8 mouse cellular contexts compared by ENCODE assay signal in genomic region chr13:95638894-95639293, GRCm38 (mm10). TPM values are rescaled to one million over a fixed set of nuclear protein-coding genes. Genes with fewer than 3 reads are reported as not detected.
DNase-seq lines count a peak whose midpoint lies in the region; ATAC-seq and TF ChIP-seq lines count a peak whose summit lies in the region.
"Had no signal": no experiment of that assay in that cellular context is flagged by ENCODE, and none has a peak within 500 bp of the region (broad histone marks: within the 10 kb centered on the region; RNA-seq: fewer than 3 reads in every experiment).

No protein-coding gene starts in this region.

- H3K9me3 ChIP-seq in embryonic facial prominence, embryonic 14.5 days (ENCODE audit: control insufficient read depth, low read length): no peaks in the 10 kb centered on the region
- H3K9me3 ChIP-seq in hindbrain, postnatal 0 days (ENCODE audit: low read length): no peaks in the 10 kb centered on the region
- H3K9me3 ChIP-seq in liver, embryonic 14.5 days (ENCODE audit: control insufficient read depth, low read length): no peaks in the 10 kb centered on the region
- H3K9me3 ChIP-seq: limb, embryonic 13.5 days had no signal

- no peak for ATAC-seq in embryonic facial prominence, embryonic 14.5 days (ENCODE audit: low read depth)
- no peak for ATAC-seq in hindbrain, postnatal 0 days
- ATAC-seq in liver, embryonic 14.5 days (ENCODE audit: insufficient read depth): peak; percentile 49
- no peak for ATAC-seq in erythroblast, adult 5-6 weeks (replicated peaks; ENCODE audit: low FRiP score, poor library complexity, severe bottlenecking)

- peaks cover 6% of the 10 kb centered on the region; the same call in 1 of the 2 replicates for H3K4me1 ChIP-seq in brown adipose tissue, adult 24 weeks (ENCODE audit: control insufficient read depth, insufficient read depth, insufficient read length, low read length)
- peaks cover 42% of the 10 kb centered on the region for H3K4me1 ChIP-seq in embryonic facial prominence, embryonic 14.5 days (ENCODE audit: control insufficient read depth, insufficient read depth, low read length)
- H3K4me1 ChIP-seq in hindbrain, postnatal 0 days (ENCODE audit: insufficient read depth, low read length): peaks cover 15% of the 10 kb centered on the region; the same call in 1 of the 2 replicates
- peaks cover 3 to 23% of the 10 kb centered on the region in 2 experiments; a peak in 2 of 4 replicates for H3K4me1 ChIP-seq in liver, embryonic 14.5 days (replicated peaks; ENCODE audit: control insufficient read depth in 2 of 2, insufficient read depth in 2 of 2, low read length in 1 of 2)

- 17% methylated on average over 5 of the region's 5 CpGs for WGBS in embryonic facial prominence, embryonic 14.5 days
- 39% methylated on average over 5 of the region's 5 CpGs for WGBS in hindbrain, postnatal 0 days
- 36% methylated on average over 5 of the region's 5 CpGs for WGBS in liver, embryonic 14.5 days (ENCODE audit: insufficient replicate concordance)

- DNase-seq in embryonic facial prominence, embryonic 14.5 days (ENCODE audit: low spot score): no peak
- no peak for DNase-seq in hindbrain, postnatal 0 days (ENCODE audit: low spot score)
- DNase-seq in liver, embryonic 14.5 days (ENCODE audit: low read depth in 3 of 3, low spot score in 3 of 3): no peak
- DNase-seq in adipocyte (ENCODE audit: low spot score): no peak
- no peak for DNase-seq in left cerebral cortex, adult 11 months (ENCODE audit: low spot score)

- H3K4me2 ChIP-seq in embryonic facial prominence, embryonic 14.5 days (ENCODE audit: low read depth, low read length): no peak overlapping the region
- no peak overlapping the region for H3K4me2 ChIP-seq in hindbrain, postnatal 0 days (ENCODE audit: low read depth, low read length)
- H3K4me2 ChIP-seq in liver, embryonic 14.5 days (ENCODE audit: low read depth): no peak overlapping the region
- H3K4me2 ChIP-seq: limb, embryonic 13.5 days had no signal

- no peak overlapping the region for H3K4me3 ChIP-seq in brown adipose tissue, adult 24 weeks (ENCODE audit: insufficient read depth, low read depth, low read length)
- no peak overlapping the region for H3K4me3 ChIP-seq in embryonic facial prominence, embryonic 14.5 days (ENCODE audit: low read depth, low read length)
- no peak overlapping the region for H3K4me3 ChIP-seq in hindbrain, postnatal 0 days (ENCODE audit: low read length)
- no peak overlapping the region for H3K4me3 ChIP-seq in liver, embryonic 14.5 days (ENCODE audit: insufficient read depth in 1 of 2, low read depth in 2 of 2, low read length in 2 of 2)
- H3K4me3 ChIP-seq: limb, embryonic 13.5 days had no signal

- 0 out of 2 replicates have a peak, but pooled peaks cover 9% of the 10 kb centered on the region for H3K36me3 ChIP-seq in embryonic facial prominence, embryonic 14.5 days (ENCODE audit: control insufficient read depth, insufficient read depth, low read length)
- no peaks in the 10 kb centered on the region for H3K36me3 ChIP-seq in hindbrain, postnatal 0 days (ENCODE audit: insufficient read depth, low read length)
- H3K36me3 ChIP-seq in liver, embryonic 14.5 days (replicated peaks; ENCODE audit: control insufficient read depth, insufficient read depth, low read depth): no peaks in the 10 kb centered on the region; the same call in none of the 2 replicates

- H3K27ac ChIP-seq in brown adipose tissue, adult 24 weeks (replicated peaks; ENCODE audit: low read depth, low read length): peak overlapping the region; percentile 52
- peak overlapping the region; percentile 72; the same call in 1 of the 2 replicates for H3K27ac ChIP-seq in embryonic facial prominence, embryonic 14.5 days (replicated peaks; ENCODE audit: low read depth, low read length)
- H3K27ac ChIP-seq in hindbrain, postnatal 0 days: peak overlapping the region; percentile 56; the same call in 1 of the 2 replicates
- H3K27ac ChIP-seq in liver, embryonic 14.5 days: no peak overlapping the region
- H3K27ac ChIP-seq: limb, embryonic 13.5 days had no signal

- no peak for TF ChIP-seq CTCF in hindbrain, postnatal 0 days (IDR thresholded peaks at IDR 0.05; ENCODE audit: low read depth)
- no peak for TF ChIP-seq CTCF in liver, embryonic 14.5 days (IDR thresholded peaks at IDR 0.05; ENCODE audit: low read depth)

- TF ChIP-seq EP300 in liver, embryonic 14.5 days (IDR thresholded peaks at IDR 0.05; ENCODE audit: low read depth): no peak

- H3K27me3 ChIP-seq in embryonic facial prominence, embryonic 14.5 days (replicated peaks; ENCODE audit: control insufficient read depth, insufficient read depth, low read length): no peaks in the 10 kb centered on the region
- H3K27me3 ChIP-seq in hindbrain, postnatal 0 days (ENCODE audit: insufficient read depth, low read length): no peaks in the 10 kb centered on the region
- H3K27me3 ChIP-seq in liver, embryonic 14.5 days (ENCODE audit: control insufficient read depth, insufficient read depth, low read length): no peaks in the 10 kb centered on the region
- H3K27me3 ChIP-seq: limb, embryonic 13.5 days had no signal

- H3K9ac ChIP-seq in embryonic facial prominence, embryonic 14.5 days (ENCODE audit: low read depth, low read length): peak overlapping the region; percentile 32; the same call in 1 of the 2 replicates
- no peak overlapping the region for H3K9ac ChIP-seq in hindbrain, postnatal 0 days (replicated peaks; ENCODE audit: low read length)
- H3K9ac ChIP-seq in liver, embryonic 14.5 days (replicated peaks): no peak overlapping the region
- H3K9ac ChIP-seq: limb, embryonic 13.5 days had no signal

RNA-seq across cellular contexts. Expression of gene F2r, which starts 20.6 kb away (rescaled TPM):
- 5.7 and 10.9 TPM in 2 replicates for polyA plus RNA-seq in brown adipose tissue, adult 24 weeks (2012; ENCODE audit: insufficient read depth, insufficient read length, missing spikeins)
- 63.4 and 75.4 TPM in 2 replicates for polyA plus RNA-seq in embryonic facial prominence, embryonic 14.5 days (2014; fragmentation: Nextera tagmentation; extraction: Ambion mirVana)
- 49.7 and 53.0 TPM in 2 replicates for total RNA-seq in hindbrain, postnatal 0 days (2014; rRNA removed)
- 34.6 and 36.9 TPM in 2 replicates for polyA plus RNA-seq in hindbrain, postnatal 0 days (2015; fragmentation: Nextera tagmentation; extraction: Ambion mirVana)
- polyA plus RNA-seq in liver, embryonic 14.5 days (2012; rRNA removed): 9.8 and 11.5 TPM in 2 replicates
- polyA plus RNA-seq in liver, embryonic 14.5 days (2014; fragmentation: Nextera tagmentation; extraction: Ambion mirVana): 25.7 and 30.4 TPM in 2 replicates
- total RNA-seq in erythroblast, adult 5-6 weeks (2015; ENCODE audit: low replicate concordance): 4.8 and 5.0 TPM in 2 replicates
- 1.4 and 3.3 TPM in 2 replicates for total RNA-seq in erythroblast, adult 5-6 weeks (2017; ENCODE audit: low replicate concordance)

RNA-seq across cellular contexts. Expression of gene F2rl2, which starts 57.8 kb away (rescaled TPM):
- 0.40 TPM in 1 of 2 replicates, not detected in the other for polyA plus RNA-seq in brown adipose tissue, adult 24 weeks (2012; ENCODE audit: insufficient read depth, insufficient read length, missing spikeins)
- polyA plus RNA-seq in embryonic facial prominence, embryonic 14.5 days (2014; fragmentation: Nextera tagmentation; extraction: Ambion mirVana): 0.34 and 0.43 TPM in 2 replicates
- 0.26 and 0.83 TPM in 2 replicates for total RNA-seq in hindbrain, postnatal 0 days (2014; rRNA removed)
- polyA plus RNA-seq in hindbrain, postnatal 0 days (2015; fragmentation: Nextera tagmentation; extraction: Ambion mirVana): 0.54 and 0.66 TPM in 2 replicates
- polyA plus RNA-seq in liver, embryonic 14.5 days (2012; rRNA removed): 7.9 and 10.9 TPM in 2 replicates
- 10.7 and 13.3 TPM in 2 replicates for polyA plus RNA-seq in liver, embryonic 14.5 days (2014; fragmentation: Nextera tagmentation; extraction: Ambion mirVana)
- total RNA-seq in erythroblast, adult 5-6 weeks (2015; ENCODE audit: low replicate concordance): 1.0 and 4.2 TPM in 2 replicates
- total RNA-seq in erythroblast, adult 5-6 weeks (2017; ENCODE audit: low replicate concordance): 0.14 and 1.0 TPM in 2 replicates
